ENCODE assay signal across 8 mouse cellular contexts in the genomic region with DNA sequence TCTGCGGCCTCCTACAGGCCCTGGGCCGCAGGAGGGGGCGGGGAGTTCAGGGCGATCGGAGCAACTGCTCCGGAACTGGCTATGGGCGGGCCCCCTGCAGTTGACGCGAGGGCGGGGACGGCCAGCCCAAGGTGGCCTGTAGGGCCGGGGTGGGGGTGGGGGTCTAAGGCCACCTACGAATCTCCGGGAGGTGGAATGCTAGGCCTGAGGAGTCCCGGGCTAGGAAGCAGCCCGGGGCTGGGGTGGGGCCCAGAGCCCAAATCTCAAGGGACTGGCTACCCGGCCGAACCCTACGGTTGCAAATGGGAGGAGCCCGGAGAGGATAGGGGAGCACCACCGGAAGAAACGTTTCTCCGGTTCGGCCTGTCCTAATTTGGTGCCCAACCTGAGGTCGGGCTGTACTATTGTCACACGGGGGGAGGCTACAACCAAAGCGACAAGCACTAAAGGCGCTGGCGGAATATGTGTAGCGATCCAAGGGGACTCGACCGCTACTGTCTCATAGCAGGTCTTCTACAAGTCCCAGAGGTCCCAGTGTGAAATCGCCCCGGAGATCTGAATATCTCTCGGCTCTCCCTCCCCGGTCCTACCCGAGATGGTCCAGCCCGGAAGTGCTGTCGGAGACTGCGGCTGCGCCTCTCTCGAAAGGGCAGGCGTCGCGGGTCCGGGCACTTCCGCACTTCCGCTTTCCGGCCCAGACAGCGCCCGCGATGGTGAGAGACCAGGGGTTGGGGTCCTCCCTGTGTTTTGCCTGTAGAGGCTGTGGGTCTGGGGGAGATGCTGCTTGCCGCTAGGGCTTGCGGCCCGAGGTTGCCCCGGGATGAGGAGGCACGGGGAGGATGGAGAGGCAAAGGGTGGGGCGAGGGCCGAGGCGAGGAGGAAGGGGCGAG. TPM values are rescaled to one million over a fixed set of nuclear protein-coding genes. Genes with fewer than 3 reads are reported as not detected.
DNase-seq lines count a peak whose midpoint lies in the region; ATAC-seq lines count a peak whose summit lies in the region.

A gene (minus strand): TSS at position 388 of the 890 bp plus-strand sequence.
A gene (plus strand): TSS at position 620 of the 890 bp plus-strand sequence.

- WGBS in heart, embryonic 10.5 days: under 1% methylated on average over 61 of the region's 61 CpGs
- WGBS in kidney, embryonic 15.5 days: under 1% methylated on average over 61 of the region's 61 CpGs

- H3K4me1 ChIP-seq in heart, embryonic 10.5 days: peaks cover 19% of the 10 kb centered on the region
- H3K4me1 ChIP-seq in kidney, embryonic 15.5 days: peaks cover 25% of the 10 kb centered on the region

- peak; percentile 94 for DNase-seq in B cell, adult 2 months
- peak; percentile 98 for DNase-seq in brain, adult 2 months (ENCODE audit: low read depth, low spot score)
- peak; percentile 97 for DNase-seq in heart, embryonic 10.5 days (ENCODE audit: low spot score)
- peak; percentile 96 for DNase-seq in liver
- peak; percentile 92 to 96 for DNase-seq in spleen, postnatal 4 days (ENCODE audit: low spot score in 2 of 2)

- H3K27me3 ChIP-seq in heart, embryonic 10.5 days (ENCODE audit: insufficient read depth, poor library complexity, severe bottlenecking): no peaks in the 10 kb centered on the region
- H3K27me3 ChIP-seq in kidney, embryonic 15.5 days: no peaks in the 10 kb centered on the region

- peak within 1 kb of the TSS; percentile 93 for H3K4me3 ChIP-seq in heart, embryonic 10.5 days
- H3K4me3 ChIP-seq in kidney, embryonic 15.5 days (replicated peaks): peak within 1 kb of the TSS; percentile 99

- H3K36me3 ChIP-seq in heart, embryonic 10.5 days: peaks cover 56% of the 10 kb centered on the region
- peaks cover 60% of the 10 kb centered on the region for H3K36me3 ChIP-seq in kidney, embryonic 15.5 days

- peak within 1 kb of the TSS; percentile 98 for H3K9ac ChIP-seq in kidney, embryonic 15.5 days

- peak within 1 kb of the TSS; percentile 98 for H3K27ac ChIP-seq in heart, embryonic 10.5 days
- H3K27ac ChIP-seq in kidney, embryonic 15.5 days: peak within 1 kb of the TSS; percentile 99

- H3K9me3 ChIP-seq in heart, embryonic 10.5 days: no peaks in the 10 kb centered on the region
- no peaks in the 10 kb centered on the region for H3K9me3 ChIP-seq in kidney, embryonic 15.5 days (replicated peaks)

- ATAC-seq in erythroblast, adult 5-6 weeks (replicated peaks; ENCODE audit: low FRiP score, poor library complexity, severe bottlenecking): peak; percentile 85
- peak; percentile 96 for ATAC-seq in kidney, embryonic 15.5 days (replicated peaks; ENCODE audit: low FRiP score)
- peak; percentile 86 for ATAC-seq in monocyte, adult 5-6 weeks (replicated peaks; ENCODE audit: insufficient number of reproducible peaks, low FRiP score, low TSS enrichment, poor library complexity, severe bottlenecking)

- H3K4me2 ChIP-seq in kidney, embryonic 15.5 days: peak within 1 kb of the TSS; percentile 87

RNA-seq across cellular contexts. Expression of the first gene that starts in this region (rescaled TPM):
- total RNA-seq in erythroblast, adult 5-6 weeks (2015; ENCODE audit: low replicate concordance): 6.0 and 11.1 TPM in 2 replicates
- 7.8 and 14.1 TPM in 2 replicates for total RNA-seq in erythroblast, adult 5-6 weeks (2017; ENCODE audit: low replicate concordance)
- polyA plus RNA-seq in heart, embryonic 10.5 days (2016; fragmentation: Nextera tagmentation; extraction: Ambion mirVana): 46.7 TPM in 2 replicates
- polyA plus RNA-seq in kidney, embryonic 15.5 days (2015; fragmentation: Nextera tagmentation; extraction: Ambion mirVana): 56.7 and 62.1 TPM in 2 replicates
- 7.9 to 22.4 TPM (median 9.8 TPM) in 3 replicates for total RNA-seq in monocyte, adult 5-6 weeks (2017)

RNA-seq across cellular contexts. Expression of the second gene that starts in this region (rescaled TPM):
- total RNA-seq in erythroblast, adult 5-6 weeks (2015; ENCODE audit: low replicate concordance): 44.5 and 54.8 TPM in 2 replicates
- total RNA-seq in erythroblast, adult 5-6 weeks (2017; ENCODE audit: low replicate concordance): 81.5 and 100 TPM in 2 replicates
- polyA plus RNA-seq in heart, embryonic 10.5 days (2016; fragmentation: Nextera tagmentation; extraction: Ambion mirVana): 330 and 356 TPM in 2 replicates
- 403 and 405 TPM in 2 replicates for polyA plus RNA-seq in kidney, embryonic 15.5 days (2015; fragmentation: Nextera tagmentation; extraction: Ambion mirVana)
- 296 to 345 TPM (median 318 TPM) in 3 replicates for total RNA-seq in monocyte, adult 5-6 weeks (2017)

Comparison
In these comparisons a context has a peak if more than half of its experiments do, and no peak if none do; other contexts are left out.
1. Peak in every context shown above with its lines: DNase-seq, ATAC-seq, H3K4me3 ChIP-seq and H3K27ac ChIP-seq.